Mouse (Mus musculus): ENCODE measurements at regions not wholly inside any gene's neighbourhood (a gene's known extent, or its start where the extent isn't known, plus 50 kb on each side); places are given as distances from the start of the nearest gene placed in this dataset.

DNA sequence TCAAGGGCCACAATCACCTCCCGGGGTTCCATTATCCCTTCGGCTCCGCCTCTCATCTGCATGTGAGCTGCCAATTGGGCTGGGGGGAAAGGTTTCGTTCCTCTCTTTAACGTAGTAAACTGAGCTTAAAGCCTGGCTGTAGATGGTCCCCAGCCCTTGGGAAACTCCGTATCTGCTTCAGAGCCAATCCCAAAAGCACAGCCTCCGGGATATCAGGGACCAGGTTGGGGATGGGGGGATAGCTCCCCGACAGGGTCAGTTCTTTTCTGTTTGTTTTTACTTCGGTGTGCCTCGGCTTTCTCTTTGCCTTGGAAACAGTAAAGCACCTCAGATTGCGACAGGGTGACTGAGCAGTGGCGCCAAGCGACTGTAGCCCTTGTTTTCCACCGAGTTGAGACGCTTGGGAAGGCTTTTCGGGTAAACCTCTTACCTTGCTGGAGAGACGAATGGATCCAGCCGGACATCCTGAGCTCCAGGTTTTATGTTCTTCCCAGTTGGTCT is 64.5 kb downstream of the Tfap2c start:
- 1% methylated on average over 18 of the region's 18 CpGs for WGBS
- H3K27ac ChIP-seq (ENCODE audit: low read length) = no peak overlapping the region
- H3K4me2 ChIP-seq (ENCODE audit: low read depth, low read length) = peak overlapping the region; percentile 68
- H3K27me3 ChIP-seq (ENCODE audit: control insufficient read depth, insufficient read depth, low read depth, low read length) = peaks cover 4% of the 10 kb centered on the region; the same call in 1 of the 2 replicates
- H3K4me3 ChIP-seq (ENCODE audit: low read length) = peak overlapping the region; percentile 45
- H3K9me3 ChIP-seq (ENCODE audit: control insufficient read depth, low read length) = no peaks in the 10 kb centered on the region
- no peaks in the 10 kb centered on the region for H3K36me3 ChIP-seq (ENCODE audit: control insufficient read depth, insufficient read depth, low read length)
- H3K9ac ChIP-seq (ENCODE audit: low read length) = peak overlapping the region; percentile 52; the same call in 1 of the 2 replicates
- no peak for ATAC-seq (ENCODE audit: low read depth)
- no peaks in the 10 kb centered on the region for H3K4me1 ChIP-seq (replicated peaks; ENCODE audit: control insufficient read depth, insufficient read depth, low read length)

- H3K9ac ChIP-seq (ENCODE audit: low read length) = no peak overlapping the region
- H3K27ac ChIP-seq (ENCODE audit: low read length) = no peak overlapping the region
- no peak overlapping the region for H3K4me2 ChIP-seq (ENCODE audit: low read depth, low read length)
- no peak overlapping the region for H3K4me3 ChIP-seq (ENCODE audit: low read length)
- H3K36me3 ChIP-seq (ENCODE audit: control insufficient read depth, insufficient read depth, low read length) = no peaks in the 10 kb centered on the region
- no peak for ATAC-seq (ENCODE audit: low read depth)
- no peaks in the 10 kb centered on the region for H3K4me1 ChIP-seq (replicated peaks; ENCODE audit: control insufficient read depth, insufficient read depth, low read length)
- 36% methylated on average over 2 of the region's 2 CpGs for WGBS
- H3K9me3 ChIP-seq (ENCODE audit: control insufficient read depth, low read length) = no peaks in the 10 kb centered on the region
- peaks cover 4% of the 10 kb centered on the region; the same call in 1 of the 2 replicates for H3K27me3 ChIP-seq (ENCODE audit: control insufficient read depth, insufficient read depth, low read depth, low read length)
These were observed 65.8 kb downstream of the Tfap2c start for GRCm38 (mm10) chr2:172615148-172615547.

GRCm38 (mm10) chr2:172615582-172615981 is 66.2 kb downstream of the Tfap2c start:
- no peak overlapping the region for H3K4me2 ChIP-seq (ENCODE audit: low read depth, low read length)

DNA sequence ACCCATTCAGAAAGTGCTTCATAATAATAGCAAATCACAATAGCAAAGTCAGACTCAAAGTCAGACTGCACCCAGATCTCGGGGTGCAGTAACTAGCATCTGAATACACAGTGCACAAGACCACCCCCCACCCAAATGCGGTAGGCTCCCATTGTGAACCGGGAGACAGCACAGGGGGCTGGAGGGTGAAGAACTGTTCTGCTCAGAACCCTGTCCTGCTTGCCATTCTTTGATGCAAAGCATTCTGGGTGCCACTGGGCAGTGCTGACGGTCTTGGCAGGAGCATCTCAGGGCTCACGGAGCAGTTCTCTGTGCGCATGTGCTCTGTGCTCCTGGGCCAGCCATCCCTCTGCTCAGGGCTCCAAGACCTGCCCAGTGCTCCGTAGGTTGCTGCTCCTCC is 69.8 kb downstream of the Tfap2c start:
- H3K36me3 ChIP-seq (ENCODE audit: control insufficient read depth, insufficient read depth, low read length) = no peaks in the 10 kb centered on the region
- no peak overlapping the region for H3K4me2 ChIP-seq (ENCODE audit: low read depth, low read length)
- H3K9me3 ChIP-seq (ENCODE audit: control insufficient read depth, low read length) = no peaks in the 10 kb centered on the region; the same call in 1 of the 2 replicates
- no peak overlapping the region for H3K4me3 ChIP-seq (ENCODE audit: low read length)
- ATAC-seq (ENCODE audit: low read depth) = no peak
- no peak overlapping the region for H3K9ac ChIP-seq (ENCODE audit: low read length)
- no peaks in the 10 kb centered on the region for H3K27me3 ChIP-seq (ENCODE audit: control insufficient read depth, insufficient read depth, low read depth, low read length)
- no peaks in the 10 kb centered on the region; the same call in 1 of the 2 replicates for H3K4me1 ChIP-seq (replicated peaks; ENCODE audit: control insufficient read depth, insufficient read depth, low read length)
- no peak overlapping the region for H3K27ac ChIP-seq (ENCODE audit: low read length)
- 82% methylated on average over 7 of the region's 7 CpGs for WGBS

More at GRCm38 (mm10) chr2:172615582-172615981, 66.2 kb downstream of the Tfap2c start:
- H3K36me3 ChIP-seq (ENCODE audit: control insufficient read depth, insufficient read depth, low read length) = no peaks in the 10 kb centered on the region
- no peak overlapping the region for H3K4me3 ChIP-seq (ENCODE audit: low read length)
- H3K9ac ChIP-seq (ENCODE audit: low read length) = no peak overlapping the region
- no peaks in the 10 kb centered on the region for H3K9me3 ChIP-seq (ENCODE audit: control insufficient read depth, low read length)
- H3K27me3 ChIP-seq (ENCODE audit: control insufficient read depth, insufficient read depth, low read depth, low read length) = peaks cover 4% of the 10 kb centered on the region; the same call in 1 of the 2 replicates
- H3K4me1 ChIP-seq (replicated peaks; ENCODE audit: control insufficient read depth, insufficient read depth, low read length) = no peaks in the 10 kb centered on the region
- ATAC-seq (ENCODE audit: low read depth) = no peak
- WGBS = 22% methylated on average over 4 of the region's 4 CpGs
- H3K27ac ChIP-seq (ENCODE audit: low read length) = no peak overlapping the region

DNA sequence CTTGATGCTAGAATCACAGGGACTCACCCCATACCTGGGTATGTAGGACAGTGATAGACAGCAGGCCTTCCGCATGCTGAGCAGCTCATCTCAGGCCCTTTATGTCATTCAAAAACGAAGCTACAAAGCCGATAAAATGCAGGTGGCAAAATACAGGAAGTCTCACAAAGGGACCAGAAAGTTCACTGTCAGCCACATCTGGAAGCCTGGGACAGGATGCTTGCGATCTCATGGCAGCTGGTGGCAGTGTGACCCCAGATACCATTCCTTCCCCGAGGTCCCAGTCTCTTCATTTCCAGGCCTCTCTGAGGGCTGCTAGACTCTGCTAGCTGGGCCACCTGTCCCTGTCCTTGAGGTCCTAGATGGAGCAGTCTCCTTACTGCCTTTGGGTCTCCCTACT is 70.6 kb downstream of the Tfap2c start:
- 48% methylated on average over 5 of the region's 5 CpGs for WGBS
- no peak overlapping the region for H3K4me2 ChIP-seq (ENCODE audit: low read depth, low read length)
- no peaks in the 10 kb centered on the region for H3K27me3 ChIP-seq (ENCODE audit: control insufficient read depth, insufficient read depth, low read depth, low read length)
- no peaks in the 10 kb centered on the region for H3K36me3 ChIP-seq (ENCODE audit: control insufficient read depth, insufficient read depth, low read length)
- H3K9me3 ChIP-seq (ENCODE audit: control insufficient read depth, low read length) = no peaks in the 10 kb centered on the region; the same call in 1 of the 2 replicates
- no peaks in the 10 kb centered on the region; the same call in 1 of the 2 replicates for H3K4me1 ChIP-seq (replicated peaks; ENCODE audit: control insufficient read depth, insufficient read depth, low read length)
- no peak overlapping the region for H3K9ac ChIP-seq (ENCODE audit: low read length)
- H3K4me3 ChIP-seq (ENCODE audit: low read length) = no peak overlapping the region
- H3K27ac ChIP-seq (ENCODE audit: low read length) = no peak overlapping the region
- no peak for ATAC-seq (ENCODE audit: low read depth)

DNA sequence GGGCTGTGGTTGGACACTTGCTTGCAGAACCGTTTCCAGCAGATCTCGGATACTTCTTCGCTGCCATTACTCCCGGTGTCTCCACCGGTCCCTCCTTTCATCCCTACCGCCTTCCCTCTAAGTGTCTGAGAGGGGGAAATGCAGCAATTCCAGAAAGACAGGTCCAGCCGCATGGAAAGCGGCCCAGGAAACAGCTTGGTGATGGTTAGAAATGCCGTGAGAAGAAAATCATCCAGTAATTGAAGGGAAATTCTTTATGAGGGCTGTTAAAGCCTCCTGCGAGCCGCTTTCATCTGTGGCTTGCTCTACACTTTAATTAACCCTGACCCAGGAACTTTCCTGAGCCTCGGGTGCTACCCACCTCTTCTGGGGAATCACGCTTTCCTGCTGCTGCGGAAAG is 74.3 kb downstream of the Tfap2c start:
- H3K9ac ChIP-seq (ENCODE audit: low read length) = no peak overlapping the region
- no peaks in the 10 kb centered on the region; the same call in 1 of the 2 replicates for H3K4me1 ChIP-seq (replicated peaks; ENCODE audit: control insufficient read depth, insufficient read depth, low read length)
- no peak overlapping the region for H3K27ac ChIP-seq (ENCODE audit: low read length)
- H3K36me3 ChIP-seq (ENCODE audit: control insufficient read depth, insufficient read depth, low read length) = no peaks in the 10 kb centered on the region
- H3K4me3 ChIP-seq (ENCODE audit: low read length) = no peak overlapping the region
- H3K4me2 ChIP-seq (ENCODE audit: low read depth, low read length) = peak overlapping the region; percentile 37; the same call in 1 of the 2 replicates
- H3K27me3 ChIP-seq (ENCODE audit: control insufficient read depth, insufficient read depth, low read depth, low read length) = no peaks in the 10 kb centered on the region
- 13% methylated on average over 14 of the region's 14 CpGs for WGBS
- H3K9me3 ChIP-seq (ENCODE audit: control insufficient read depth, low read length) = no peaks in the 10 kb centered on the region; the same call in 1 of the 2 replicates
- ATAC-seq (ENCODE audit: low read depth) = no peak

DNA sequence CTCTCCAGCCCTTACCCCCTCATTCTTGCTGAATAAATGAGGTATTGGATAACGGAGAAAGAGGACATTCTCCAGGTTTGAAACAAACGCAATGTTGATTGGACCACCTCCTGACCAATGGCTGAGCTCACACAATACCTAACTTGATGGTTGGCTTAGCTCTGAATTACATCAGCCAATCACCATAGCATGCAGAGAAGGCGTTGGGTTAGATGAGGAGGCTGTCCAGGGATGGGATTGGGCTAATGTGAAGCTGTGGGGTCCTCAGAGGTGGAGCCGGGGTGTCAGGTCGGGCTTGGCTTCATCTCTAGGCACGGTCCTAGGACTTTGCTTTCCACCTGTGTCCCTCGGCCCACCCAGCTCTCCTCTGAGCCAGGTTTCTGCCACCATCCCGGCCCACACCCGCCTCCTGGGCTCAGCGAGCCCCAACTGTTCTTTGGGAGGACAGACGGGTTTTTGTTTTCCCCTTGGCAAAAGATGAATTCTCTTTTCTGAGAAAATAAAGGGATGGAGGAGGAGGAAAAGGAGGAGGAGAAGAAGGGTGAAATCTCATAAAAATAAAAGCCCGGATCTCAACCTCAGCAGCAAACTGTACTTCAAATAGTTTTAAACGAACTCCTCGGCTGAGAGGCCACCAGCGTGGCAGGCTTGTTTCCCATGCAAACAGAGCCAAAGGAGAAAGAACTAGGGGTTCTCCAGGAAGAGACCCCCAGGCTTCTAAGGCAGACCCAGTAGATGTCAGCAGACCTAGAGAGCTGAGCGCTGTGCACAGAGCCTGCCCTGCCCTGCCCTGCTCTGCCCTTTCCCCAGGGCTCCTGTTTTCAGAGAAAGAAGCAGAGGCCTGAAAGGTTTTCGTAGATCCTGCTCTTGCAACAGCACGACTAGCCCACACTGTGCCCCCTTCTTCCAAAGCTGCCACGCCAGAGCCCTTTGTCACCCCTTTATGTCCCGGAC is 78.2 kb downstream of the Tfap2c start:
- no peak for ATAC-seq (ENCODE audit: low read depth)
- no peak overlapping the region for H3K4me3 ChIP-seq (ENCODE audit: low read length)

GRCm38 (mm10) chr2:172630333-172630732 is 80.9 kb downstream of the Tfap2c start:
- H3K4me3 ChIP-seq (ENCODE audit: low read length) = no peak overlapping the region
- H3K9me3 ChIP-seq (ENCODE audit: control insufficient read depth, low read length) = no peaks in the 10 kb centered on the region
- H3K4me2 ChIP-seq (ENCODE audit: low read depth, low read length) = no peak overlapping the region
- WGBS = 58% methylated on average over 3 of the region's 3 CpGs
- H3K27me3 ChIP-seq (ENCODE audit: control insufficient read depth, insufficient read depth, low read depth, low read length) = no peaks in the 10 kb centered on the region
- no peaks in the 10 kb centered on the region for H3K36me3 ChIP-seq (ENCODE audit: control insufficient read depth, insufficient read depth, low read length)
- no peak overlapping the region for H3K27ac ChIP-seq (ENCODE audit: low read length)
- H3K9ac ChIP-seq (ENCODE audit: low read length) = no peak overlapping the region
- ATAC-seq (ENCODE audit: low read depth) = no peak
- H3K4me1 ChIP-seq (replicated peaks; ENCODE audit: control insufficient read depth, insufficient read depth, low read length) = no peaks in the 10 kb centered on the region

More for the DNA sequence above, 78.2 kb downstream of the Tfap2c start:
- 76% methylated on average over 20 of the region's 20 CpGs for WGBS
- Histone ChIP-seq H3K9me3 (ENCODE audit: control insufficient read depth, low read length) (no peaks in the 10 kb centered on the region), H3K27me3 (ENCODE audit: control insufficient read depth, insufficient read depth, low read depth, low read length) (no peaks in the 10 kb centered on the region), H3K4me2 (ENCODE audit: low read depth, low read length) (no peak overlapping the region), H3K4me1 (replicated peaks; ENCODE audit: control insufficient read depth, insufficient read depth, low read length) (no peaks in the 10 kb centered on the region; the same call in 1 of the 2 replicates), H3K9ac (ENCODE audit: low read length) (no peak overlapping the region), H3K27ac (ENCODE audit: low read length) (no peak overlapping the region), H3K36me3 (ENCODE audit: control insufficient read depth, insufficient read depth, low read length) (no peaks in the 10 kb centered on the region)

DNA sequence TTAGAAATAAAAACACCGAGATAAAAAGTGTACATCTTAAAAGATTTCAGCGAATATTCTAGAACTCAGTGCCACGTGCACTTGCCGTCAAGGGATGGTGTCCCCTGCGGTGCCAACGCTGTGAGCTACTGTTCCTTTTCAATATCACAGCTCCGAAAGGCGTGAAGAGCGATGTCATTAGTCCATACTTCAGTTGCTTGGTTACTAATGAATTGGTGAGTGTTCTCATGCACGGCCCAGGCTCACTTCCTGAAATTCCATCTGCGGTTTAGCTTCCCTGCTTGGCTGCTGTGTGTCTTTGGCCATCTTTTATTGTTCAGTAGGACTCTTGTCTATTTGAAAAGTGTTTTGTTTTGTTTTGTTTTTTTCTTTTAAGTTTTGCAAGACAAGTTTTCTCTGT is 93.2 kb downstream of the Tfap2c start:
- H3K4me3 ChIP-seq (ENCODE audit: low read length) = no peak overlapping the region
- no peak overlapping the region for H3K4me2 ChIP-seq (ENCODE audit: low read depth, low read length)
- 54% methylated on average over 11 of the region's 11 CpGs for WGBS
- H3K9ac ChIP-seq (ENCODE audit: low read length) = no peak overlapping the region
- H3K27me3 ChIP-seq (ENCODE audit: control insufficient read depth, insufficient read depth, low read depth, low read length) = no peaks in the 10 kb centered on the region
- no peak overlapping the region for H3K27ac ChIP-seq (ENCODE audit: low read length)
- H3K36me3 ChIP-seq (ENCODE audit: control insufficient read depth, insufficient read depth, low read length) = no peaks in the 10 kb centered on the region
- 0 out of 2 replicates have a peak, but pooled peaks cover 4% of the 10 kb centered on the region for H3K9me3 ChIP-seq (ENCODE audit: control insufficient read depth, low read length)
- no peaks in the 10 kb centered on the region for H3K4me1 ChIP-seq (replicated peaks; ENCODE audit: control insufficient read depth, insufficient read depth, low read length)
- no peak for ATAC-seq (ENCODE audit: low read depth)

Measured in lung, embryonic 16.5 days (tissue).